Mouse (Mus musculus) hindbrain, embryonic 10.5 days (tissue): ENCODE data around the gene Olfr15. TPM values are rescaled to one million over a fixed set of nuclear protein-coding genes. Genes with fewer than 3 reads are reported as not detected.

Experiments used
- DNase-seq: peaks from one replicate; pipeline ENCODE4 v3.0.0-alpha.2; 2017; ENCODE audit warnings: low spot score
- H3K27ac ChIP-seq: fragments of 300-500 bp; sonication (generic); 2 replicates; pipeline ENCODE4 v1.5.1; 2016; ENCODE audit warnings: mild to moderate bottlenecking, moderate library complexity
- H3K27me3 ChIP-seq: fragments of 300-500 bp; sonication (generic); 2 replicates; pipeline ENCODE4 v1.6.1; 2016; ENCODE audit warnings: mild to moderate bottlenecking; ENCODE audit not compliant: poor library complexity, insufficient read depth, severe bottlenecking
- H3K36me3 ChIP-seq: fragments of 300-500 bp; sonication (generic); 2 replicates; pipeline ENCODE4 v1.6.1; 2016; ENCODE audit warnings: mild to moderate bottlenecking, moderate library complexity
- H3K4me1 ChIP-seq: fragments of 300-500 bp; sonication (generic); replicated peaks from 2 replicates; pipeline ENCODE4 v1.6.1; 2016; ENCODE audit warnings: mild to moderate bottlenecking
- H3K4me3 ChIP-seq: fragments of 300-500 bp; sonication (generic); 2 replicates; pipeline ENCODE4 v1.5.1; 2016; ENCODE audit warnings: mild to moderate bottlenecking, moderate library complexity
- H3K9me3 ChIP-seq: fragments of 300-500 bp; sonication (generic); 2 replicates; pipeline ENCODE4 v1.6.1; 2016; ENCODE audit warnings: mild to moderate bottlenecking, moderate library complexity
- WGBS: fragments of 180-500 bp; shearing (Covaris S2); methylation state at CpG from one replicate; pipeline ENCODE4 v1.1.7; 2016; 5-methylcytosine and 5-hydroxymethylcytosine counted together
- polyA plus RNA-seq: library from polyadenylated mRNA; unstranded; fragments of >200 nt; fragmentation: Nextera tagmentation; extraction: Ambion mirVana; gene quantifications from 2 replicates; pipeline ENCODE4 v1.2.1, GENCODE M21; 2016

The Olfr15 gene
- polyA plus RNA-seq, 1 experiment from 2014 or later: not detected

GRCm38 (mm10) chr16:3891621-3892295 lies 61.1 kb downstream of the Olfr15 start:
- 95% methylated on average over 14 of the region's 14 CpGs for WGBS
- no peak overlapping the region for H3K4me3 ChIP-seq
- no peak for DNase-seq
- peaks cover 22% of the 10 kb centered on the region for H3K36me3 ChIP-seq
- H3K4me1 ChIP-seq: no peaks in the 10 kb centered on the region
- no peaks in the 10 kb centered on the region for H3K27me3 ChIP-seq
- no peaks in the 10 kb centered on the region for H3K9me3 ChIP-seq
- no peak overlapping the region for H3K27ac ChIP-seq

- WGBS: 90% methylated on average over 3 of the region's 3 CpGs
- Histone ChIP-seq H3K27me3 (no peaks in the 10 kb centered on the region), H3K4me3 (no peak overlapping the region), H3K36me3 (peaks cover 41% of the 10 kb centered on the region), H3K27ac (no peak overlapping the region), H3K9me3 (no peaks in the 10 kb centered on the region), H3K4me1 (no peaks in the 10 kb centered on the region)
- no peak for DNase-seq
Observed at GRCm38 (mm10) chr16:3893739-3894138, 63.1 kb downstream of the Olfr15 start.

Other genes starting within 250 kb of the Olfr15 start
- gene Olfr161, start 239.8 kb upstream of the Olfr15 start, polyA plus RNA-seq: not detected in 2 replicates
- not detected in 2 replicates for gene Mefv, start 112.8 kb upstream of the Olfr15 start, polyA plus RNA-seq
- 45.9 and 50.3 TPM in 2 replicates for gene Zfp263, start 86.8 kb upstream of the Olfr15 start, polyA plus RNA-seq
- 0.94 and 1.2 TPM in 2 replicates for gene Zfp174, start 16.4 kb downstream of the Olfr15 start, polyA plus RNA-seq
- 58.0 and 66.1 TPM in 2 replicates for gene Naa60, start 41.5 kb downstream of the Olfr15 start, polyA plus RNA-seq
- gene Zfp597, start 53.7 kb downstream of the Olfr15 start, polyA plus RNA-seq: 5.8 and 6.1 TPM in 2 replicates
- 2.7 and 5.6 TPM in 2 replicates for gene Gm20695, start 53.8 kb downstream of the Olfr15 start, polyA plus RNA-seq
- gene 1700037C18Rik, start 77.8 kb downstream of the Olfr15 start, polyA plus RNA-seq: 6.7 and 9.0 TPM in 2 replicates
- gene Cluap1, start 77.9 kb downstream of the Olfr15 start, polyA plus RNA-seq: 18.7 and 22.4 TPM in 2 replicates
- 1.1 and 1.2 TPM in 2 replicates for gene Nlrc3, start 145.8 kb downstream of the Olfr15 start, polyA plus RNA-seq
- gene Slx4, start 172.9 kb downstream of the Olfr15 start, polyA plus RNA-seq: 23.6 and 25.8 TPM in 2 replicates
- gene Dnase1, start 206.1 kb downstream of the Olfr15 start, polyA plus RNA-seq: 5.9 and 7.6 TPM in 2 replicates
- 83.9 and 90.0 TPM in 2 replicates for gene Trap1, start 246.9 kb downstream of the Olfr15 start, polyA plus RNA-seq